Mouse (Mus musculus) megakaryocyte, embryonic 14.5 days (primary cell): Measurements from ENCODE around the gene Olfr403.

ENCODE experiments used
- FLI1 ChIP-seq: IDR thresholded peaks from 2 replicates; pipeline ENCODE4 v1.6.1; 2012; ENCODE audit warnings: low read length, inconsistent platforms, mixed read lengths
- GATA1 ChIP-seq: IDR thresholded peaks from 3 replicates; pipeline ENCODE4 v1.6.1; 2012; ENCODE audit warnings: mixed read lengths, low read length, inconsistent platforms, borderline replicate concordance

- TF ChIP-seq GATA1: no peak
- no peak for TF ChIP-seq FLI1
Observed at GRCm38 (mm10) chr11:74211279-74211678, 25.2 kb downstream of the Olfr403 start, which contains the start of gene Olfr43.
